Mouse (Mus musculus): Measurements from ENCODE around the gene Fpr2. TPM values are rescaled to one million over a fixed set of nuclear protein-coding genes. Genes with fewer than 3 reads are reported as not detected.
"Not testable (repeated sequence)": the region's sequence is repeated elsewhere in the genome, so short reads cannot be mapped to it uniquely, and the experiment has no call there.

Gene Fpr2
- total RNA-seq, 2 experiments from 2014 or later, result 0.40 TPM; not detected in 1

DNA sequence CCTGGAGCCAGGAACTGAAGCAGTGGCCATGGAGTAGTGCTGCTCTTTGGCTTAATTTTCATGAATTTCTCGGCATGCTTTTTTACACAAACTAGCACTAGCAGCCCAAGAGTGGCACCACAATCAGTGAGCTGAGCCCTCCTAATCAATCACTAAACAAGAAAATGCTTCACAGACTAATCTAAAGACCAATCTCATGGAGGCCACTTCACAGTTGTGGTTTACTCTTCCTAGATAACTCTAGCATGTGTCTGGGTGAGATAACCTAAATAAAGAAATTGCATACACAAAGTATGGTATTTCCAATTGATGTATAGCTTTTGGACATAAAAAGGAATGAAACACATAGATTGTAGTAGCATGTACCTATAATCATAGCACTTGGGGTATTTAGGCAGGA, 8.3 kb upstream of the Fpr2 start:
- DNase-seq, result no peak
- intact Hi-C loops (cut with DNase I), result no loop called here

DNA sequence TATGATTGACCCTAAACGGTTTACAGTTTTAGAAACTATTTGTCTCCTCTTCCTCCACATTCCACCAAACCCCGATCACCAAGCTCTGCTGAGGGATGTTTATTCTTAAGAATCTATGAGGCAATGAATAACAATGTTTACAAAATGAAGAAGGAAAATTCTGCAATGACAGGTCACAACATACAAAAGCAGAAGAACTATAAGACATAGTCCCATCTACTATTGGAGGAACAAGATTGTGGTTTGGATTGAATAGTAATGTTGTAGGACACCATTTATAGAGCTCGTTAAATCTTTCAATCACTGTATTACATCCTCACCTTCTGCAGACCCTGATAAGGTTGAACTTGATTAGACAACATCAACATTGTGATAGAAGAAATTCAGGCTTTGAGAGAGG, 5.0 kb upstream of the Fpr2 start:
- intact Hi-C loops (cut with DNase I), result no loop called here
- DNase-seq, result no peak

DNA sequence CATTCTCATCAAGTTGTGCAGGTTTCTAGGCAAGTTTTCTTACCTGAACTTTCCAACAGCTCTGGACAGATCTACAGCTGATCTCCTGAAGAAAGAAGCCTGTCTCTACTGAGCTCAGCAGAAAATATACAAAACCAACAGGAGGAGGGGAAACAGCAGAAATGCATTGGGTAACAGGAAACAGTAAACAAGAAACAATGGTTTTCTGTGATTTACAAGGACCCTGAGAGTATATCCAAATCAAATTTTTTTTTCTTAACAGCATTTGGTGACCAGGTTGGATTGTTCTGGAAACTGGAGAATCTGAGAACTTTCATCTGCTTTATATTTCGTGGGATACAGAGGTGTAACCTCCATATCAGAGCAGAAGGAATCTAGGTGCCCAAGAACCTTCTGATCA, 3.8 kb upstream of the Fpr2 start, which contains the start of gene Fpr1:
Gene Fpr1, minus strand, starts transcription at position 101 of the 400 bp plus-strand sequence.
- intact Hi-C loops (cut with DNase I), result no loop called here
- no peak for DNase-seq

DNA sequence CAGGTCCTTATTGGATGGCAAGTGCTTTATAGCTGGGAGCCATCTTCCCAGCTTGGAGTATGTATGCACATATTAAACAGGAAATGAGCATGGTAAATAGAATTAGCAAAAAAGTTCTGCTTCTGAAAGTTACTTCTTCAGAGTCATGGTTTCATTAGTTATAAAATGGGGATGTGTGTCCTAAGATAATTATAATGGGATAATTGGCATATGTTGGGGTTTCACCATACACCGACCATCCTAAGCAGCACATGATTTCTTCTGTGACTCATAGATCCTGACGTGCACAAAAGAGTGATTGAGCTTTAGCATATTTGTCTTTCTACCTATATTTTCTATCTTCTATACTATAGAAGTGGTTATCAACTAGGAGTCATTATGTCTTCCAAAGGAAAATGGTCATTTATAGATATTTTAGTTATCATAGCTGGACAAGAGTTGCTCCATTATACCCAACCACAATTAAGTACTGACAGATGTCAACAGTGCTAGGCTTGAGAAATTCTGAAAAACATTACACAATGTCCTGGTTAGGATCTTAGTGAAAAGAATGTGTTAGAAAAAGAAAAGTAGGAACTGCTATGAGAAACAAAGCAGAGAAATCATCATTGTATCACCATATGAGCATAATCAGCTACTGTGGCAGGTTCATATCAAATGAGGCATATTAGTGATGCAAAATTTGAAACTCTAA, 2.3 kb downstream of the Fpr2 start:
- intact Hi-C loops (cut with DNase I), result no loop called here
- no peak for DNase-seq

DNA sequence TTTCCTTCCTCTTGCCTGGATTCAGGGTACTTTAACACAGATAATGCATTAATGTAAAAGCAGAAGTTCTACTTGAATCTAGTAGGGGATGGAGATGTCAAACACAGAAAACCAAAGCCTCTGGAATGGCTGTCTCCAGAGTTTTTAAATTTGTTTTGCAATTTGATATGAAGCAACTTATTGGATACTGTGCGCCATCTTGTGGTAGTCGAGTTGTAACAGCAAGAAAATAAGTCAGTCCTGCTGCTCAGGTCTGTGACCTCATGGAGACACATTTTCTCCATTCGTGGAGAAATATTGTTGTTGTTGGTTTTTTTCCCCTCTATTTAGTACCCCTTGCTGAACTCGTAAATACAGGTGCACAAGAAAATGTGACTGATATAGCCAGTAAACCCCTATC, 8.4 kb downstream of the Fpr2 start:
- DNase-seq, result peak; percentile 11
- intact Hi-C loops (cut with DNase I), result loop anchor here (5.0 kb wide), 1 partner anchor 129 kb away; no protein-coding TSS in a partner anchor

DNA sequence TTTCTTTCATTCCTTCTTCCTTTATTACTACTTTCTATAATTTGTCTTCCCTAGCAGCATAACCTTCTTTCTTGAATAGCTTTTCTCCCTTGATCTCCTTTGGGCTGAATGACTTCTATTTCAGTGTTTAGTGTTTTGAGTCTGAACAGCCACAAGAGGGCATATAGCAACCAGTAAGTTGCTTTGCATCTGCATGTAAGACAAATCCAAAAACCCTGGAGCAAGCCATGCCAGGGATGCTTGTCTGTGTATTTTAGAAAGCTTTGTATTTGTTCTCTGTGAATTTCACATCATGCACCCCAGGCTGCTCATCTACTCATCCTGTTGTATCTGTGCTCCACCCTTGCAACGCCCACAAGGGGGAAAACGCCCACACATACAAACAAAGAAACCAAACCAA, 11.6 kb downstream of the Fpr2 start:
- intact Hi-C loops (cut with DNase I), result loop anchor here (5.0 kb wide), 1 partner anchor 132 kb away; no protein-coding TSS in a partner anchor
- DNase-seq, result no peak

DNA sequence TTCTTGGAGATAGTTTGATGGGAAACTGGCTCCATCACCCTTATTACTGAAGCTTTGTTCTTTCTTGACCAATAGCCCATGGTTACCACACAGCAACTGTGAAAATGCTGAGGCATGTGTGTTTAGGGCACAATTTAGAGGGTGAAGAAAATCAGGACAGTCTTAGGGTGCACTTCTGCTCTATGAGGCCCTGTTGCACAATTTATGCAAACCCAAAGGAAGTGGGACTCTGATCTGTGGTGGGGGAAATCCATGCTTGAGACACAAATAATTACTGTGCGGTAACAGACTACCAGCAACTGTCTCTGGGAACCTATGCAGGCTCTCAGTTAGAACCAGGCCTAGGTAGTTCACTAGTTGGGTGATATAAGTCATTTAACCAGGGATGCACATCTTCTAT, 13.1 kb downstream of the Fpr2 start:
- DNase-seq, result no peak
- intact Hi-C loops (cut with DNase I), result no loop called here

DNA sequence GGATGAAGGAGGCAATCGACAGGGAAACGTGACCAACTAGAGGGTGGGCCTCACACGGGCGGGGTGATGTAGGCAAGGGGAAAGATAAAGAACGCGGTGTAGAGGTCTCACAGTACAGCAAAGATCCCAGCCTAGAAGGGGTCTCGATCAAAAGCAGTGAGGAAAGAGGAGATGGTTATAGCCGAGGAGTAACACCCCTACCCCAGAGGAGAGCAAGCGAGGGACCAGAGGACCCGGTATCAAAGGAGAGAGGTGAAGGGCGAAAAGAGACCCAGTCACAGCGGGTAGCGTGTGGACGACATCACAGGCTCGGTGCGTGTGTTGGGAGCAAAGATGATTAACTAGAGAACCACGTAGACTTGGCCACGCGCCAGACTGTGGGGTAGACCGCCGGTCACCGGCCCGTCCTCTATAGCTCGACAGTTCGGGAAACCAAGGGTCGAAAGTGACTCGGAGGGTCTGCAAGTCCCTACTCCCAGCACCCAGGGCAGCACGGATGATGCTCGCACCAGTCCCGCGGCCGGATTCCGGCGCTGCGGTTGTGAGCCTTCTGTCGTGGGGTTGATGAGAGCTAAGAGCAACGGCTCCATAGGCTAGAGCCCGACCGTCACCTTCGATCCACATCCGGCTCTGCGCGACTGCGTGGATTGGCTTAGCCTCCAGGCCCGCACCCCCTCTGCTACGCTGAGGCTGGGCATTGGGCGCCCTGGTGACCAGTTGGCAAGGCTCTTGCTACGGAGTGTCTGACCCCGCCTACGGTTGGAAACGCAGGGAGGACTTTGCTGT, 22.2 kb downstream of the Fpr2 start:
- peak; percentile 88 for DNase-seq
- intact Hi-C loops (cut with DNase I), result no loop called here

DNA sequence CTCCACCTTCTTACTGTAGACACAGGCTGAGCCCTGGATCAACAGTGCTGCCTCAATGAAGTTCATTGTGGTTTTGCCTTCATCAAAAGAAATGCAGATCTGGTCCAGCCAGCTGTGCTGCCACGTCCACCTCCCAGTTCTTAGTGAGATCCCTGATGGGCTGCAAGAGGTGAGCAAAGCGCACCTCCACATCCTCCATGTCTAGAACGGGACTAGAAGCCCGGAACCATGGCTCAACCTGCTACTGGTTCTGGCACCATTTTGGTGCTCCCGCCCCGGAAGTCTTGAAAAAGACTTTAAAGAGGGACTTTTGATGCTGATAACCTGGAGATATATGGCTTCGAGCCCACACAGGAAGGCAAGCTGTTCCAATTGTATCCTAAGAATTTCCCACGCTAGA, 25.0 kb downstream of the Fpr2 start:
- intact Hi-C loops (cut with DNase I), result not testable (repeated sequence)

DNA sequence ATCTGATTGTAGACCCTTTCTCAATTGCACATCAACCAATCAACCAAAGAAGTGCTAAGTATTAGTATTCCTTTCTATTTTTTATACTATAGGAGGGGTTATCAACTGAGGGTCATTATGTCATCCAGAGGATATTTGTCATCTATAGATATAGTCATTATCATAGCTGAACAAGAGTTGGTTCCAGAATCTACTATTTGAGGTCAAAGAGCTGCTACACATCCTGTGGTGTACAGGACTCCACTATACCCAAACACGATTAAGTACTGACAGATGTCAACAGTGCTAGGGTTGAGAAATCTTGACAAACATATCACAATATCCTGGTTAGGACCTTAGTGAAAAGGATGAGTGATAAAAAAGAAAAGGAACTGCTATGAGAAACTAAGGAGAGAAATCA, 29.8 kb downstream of the Fpr2 start:
- DNase-seq, result no peak
- intact Hi-C loops (cut with DNase I), result no loop called here

More for the DNA sequence above, 25.0 kb downstream of the Fpr2 start:
- not testable (repeated sequence) for DNase-seq

DNA sequence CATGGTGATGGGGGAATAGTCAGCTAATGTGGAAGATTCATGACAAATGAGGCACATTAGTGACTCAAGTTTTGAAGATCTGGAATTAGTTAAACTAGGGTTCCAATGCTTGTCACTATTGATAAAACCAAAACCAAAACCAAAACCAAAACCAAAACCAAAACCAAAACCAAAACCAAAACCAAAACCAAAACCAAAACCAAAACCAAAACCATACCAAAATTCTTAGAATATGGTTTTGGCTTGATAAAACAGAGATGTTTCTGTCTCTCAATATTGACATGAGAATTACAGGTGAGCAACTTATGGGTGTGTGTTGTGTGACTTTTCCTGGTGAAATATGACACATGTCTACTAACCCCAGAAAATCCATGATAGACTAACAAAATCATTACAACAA, 30.2 kb downstream of the Fpr2 start:
- DNase-seq, result no peak
- intact Hi-C loops (cut with DNase I), result no loop called here

Other genes with a start within 250 kb of the Fpr2 start
- gene Vmn2r90, start 184.1 kb upstream of the Fpr2 start, total RNA-seq (2021), result under 1 TPM in 1 of 2 experiments, not detected in 1; 0.12 TPM
- 10 to 100 TPM; 87.5 to 99.7 TPM for gene Spaca6, start 60.7 kb upstream of the Fpr2 start, total RNA-seq (2021)
- gene Has1, start 32.6 kb upstream of the Fpr2 start, total RNA-seq (2021), result under 1 TPM in 1 of 2 experiments, not detected in 1; 0.20 TPM
- gene Fpr1, start 3.9 kb upstream of the Fpr2 start, total RNA-seq (2021), result under 1 TPM; 0.26 to 0.28 TPM
- gene Fpr3, start within 50 bp of the Fpr2 start, total RNA-seq (2021), result not detected
- gene Fpr-rs4, start 133.9 kb downstream of the Fpr2 start, total RNA-seq (2021), result not detected
- gene Vmn2r124, start 161.6 kb downstream of the Fpr2 start, total RNA-seq (2021), result under 1 TPM in 1 of 2 experiments, not detected in 1; 0.10 TPM
- gene Vmn2r91, start 197.2 kb downstream of the Fpr2 start, total RNA-seq (2021), result not detected